Mouse (Mus musculus) thymus, postnatal 4 days (tissue): ENCODE measurements around the gene E2f3.

ENCODE experiments used
- DNase-seq: peaks from one replicate; pipeline ENCODE4 v3.0.0; 2021

E2f3 gene

GRCm38 (mm10) chr13:29985855-29986755 lies at the start of gene E2f3:
TSS of gene E2f3 (minus strand) at chr13:29986063.
- DNase-seq = peak; percentile 96

- DNase-seq = no peak
Measured at GRCm38 (mm10) chr13:30034540-30034939, 48.7 kb upstream of the E2f3 start.

- DNase-seq = no peak
Measured at GRCm38 (mm10) chr13:30031684-30032335, 45.9 kb upstream of the E2f3 start.

- DNase-seq = no peak
Measured at GRCm38 (mm10) chr13:30027841-30028240, 42.0 kb upstream of the E2f3 start.

- no peak for DNase-seq
Measured at GRCm38 (mm10) chr13:30022487-30022886, 36.6 kb upstream of the E2f3 start.

- DNase-seq = no peak
Measured at GRCm38 (mm10) chr13:30018573-30018972, 32.7 kb upstream of the E2f3 start.

- DNase-seq = no peak
Measured at GRCm38 (mm10) chr13:30017611-30018010, 31.7 kb upstream of the E2f3 start.

GRCm38 (mm10) chr13:30014576-30014975 lies 28.7 kb upstream of the E2f3 start:
- no peak for DNase-seq

GRCm38 (mm10) chr13:30012226-30012625 lies 26.4 kb upstream of the E2f3 start:
- DNase-seq = no peak

- no peak for DNase-seq
Measured at GRCm38 (mm10) chr13:30008738-30009137, 22.9 kb upstream of the E2f3 start.

- DNase-seq = no peak
Measured at GRCm38 (mm10) chr13:30005422-30005821, 19.6 kb upstream of the E2f3 start.

GRCm38 (mm10) chr13:30004849-30005248 lies 19.0 kb upstream of the E2f3 start:
- no peak for DNase-seq

GRCm38 (mm10) chr13:30003169-30003568 lies 17.3 kb upstream of the E2f3 start:
- DNase-seq = no peak

GRCm38 (mm10) chr13:30001041-30001440 lies 15.2 kb upstream of the E2f3 start:
- DNase-seq = no peak

GRCm38 (mm10) chr13:29987956-29988355 lies 2.1 kb upstream of the E2f3 start:
- no peak for DNase-seq

GRCm38 (mm10) chr13:29986756-29987120 lies 875 bp upstream of the E2f3 start:
- no peak for DNase-seq

- DNase-seq = peak; percentile 65
Measured at GRCm38 (mm10) chr13:29985101-29985854, 585 bp downstream of the E2f3 start.

- DNase-seq = peak; percentile 93
Measured at GRCm38 (mm10) chr13:29984286-29985100, 1.4 kb downstream of the E2f3 start.

GRCm38 (mm10) chr13:29983523-29984191 lies 2.2 kb downstream of the E2f3 start:
- no peak for DNase-seq

- peak; percentile 77 for DNase-seq
Measured at GRCm38 (mm10) chr13:29983037-29983436, 2.8 kb downstream of the E2f3 start.

- DNase-seq = no peak
Measured at GRCm38 (mm10) chr13:29982400-29982799, 3.5 kb downstream of the E2f3 start.

GRCm38 (mm10) chr13:29979140-29979564 lies 6.7 kb downstream of the E2f3 start:
- DNase-seq = no peak
